Mouse (Mus musculus) heart, postnatal 0 days (tissue): ENCODE data around the gene Fndc5.

Experiments used
- CTCF ChIP-seq: IDR thresholded peaks from 2 replicates; pipeline ENCODE4 v1.5.1; 2016; ENCODE audit warnings: antibody characterized with exemption, control low read depth, low read depth
- EP300 ChIP-seq: IDR thresholded peaks from 2 replicates; pipeline ENCODE4 v1.6.1; 2016; ENCODE audit warnings: antibody characterized with exemption, low read depth

DNA sequence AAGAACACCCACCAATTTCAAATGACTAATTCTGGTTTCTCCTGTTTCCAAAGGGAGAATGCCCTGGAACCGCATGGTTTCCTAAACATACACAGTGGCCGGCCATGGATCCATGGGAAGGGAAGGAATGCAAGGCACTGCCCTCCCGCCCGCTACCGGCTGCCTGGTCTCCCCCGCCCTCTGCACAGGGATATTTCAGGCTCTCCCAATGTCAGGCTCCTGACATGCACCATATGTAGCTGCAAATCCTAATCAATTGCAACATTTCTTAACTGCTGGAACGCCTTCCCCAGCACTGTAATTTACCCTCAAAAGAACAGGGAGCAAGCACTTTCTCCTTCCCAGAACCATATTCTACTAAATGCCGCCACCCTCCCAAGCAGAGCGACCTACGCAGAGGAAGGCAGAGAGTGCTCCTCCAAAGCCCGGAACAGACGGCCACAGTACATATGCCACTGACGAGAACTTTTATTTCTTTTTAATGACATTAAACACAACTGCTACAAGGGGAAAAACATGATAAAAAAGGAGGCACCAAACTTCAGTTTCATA, 10.8 kb downstream of the Fndc5 start:
- no peak for TF ChIP-seq CTCF
- TF ChIP-seq EP300 = no peak
